Mouse (Mus musculus) C2C12 (cell line): ENCODE results near the gene Irs3.

Experiments
- CTCF ChIP-seq: IDR thresholded peaks from one replicate; pipeline ENCODE4 v1.5.1; 2011; ENCODE audit not compliant: control insufficient read depth, insufficient read depth, insufficient read length
- MAX ChIP-seq: IDR thresholded peaks from one replicate; pipeline ENCODE4 v1.6.1; 2011; ENCODE audit warnings: mild to moderate bottlenecking, control low read depth
- USF1 ChIP-seq: IDR thresholded peaks from one replicate; pipeline ENCODE4 v1.6.1; 2011; ENCODE audit warnings: low read depth, mild to moderate bottlenecking, control low read depth, moderate library complexity

GRCm38 (mm10) chr5:137647827-137648601, 2.5 kb upstream of the Irs3 start:
- TF ChIP-seq CTCF = no peak
- TF ChIP-seq MAX = no peak
- TF ChIP-seq USF1 = no peak
